Comparison of ENCODE assay signal across 24 mouse cellular contexts in the genomic region with DNA sequence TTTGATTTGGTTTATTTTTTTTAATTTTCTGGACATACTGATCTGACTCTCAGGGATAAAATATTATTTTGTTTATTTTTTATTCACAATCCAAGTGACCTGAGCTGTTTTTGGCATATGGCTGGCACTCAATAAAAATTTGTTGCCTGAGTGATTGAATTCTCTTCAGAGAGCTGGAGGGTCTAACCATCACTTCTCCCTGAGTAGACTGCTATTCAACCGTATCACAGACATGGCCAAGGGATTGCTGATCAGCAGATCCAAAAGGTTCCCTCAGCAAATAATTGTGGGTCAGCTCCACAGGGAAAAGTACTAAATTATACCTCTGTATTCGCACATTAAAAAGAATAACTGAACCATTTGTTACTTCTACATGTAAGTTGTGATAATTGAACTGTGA.
"Had no signal": no experiment of that assay in that cellular context is flagged by ENCODE, and none has a peak within 500 bp of the region (broad histone marks: within the 10 kb centered on the region; RNA-seq: fewer than 3 reads in every experiment).

No protein-coding gene starts in this region.

- DNase-seq: gastrocnemius, adult 2 months; gastrocnemius, postnatal 10 days; gastrocnemius, postnatal 25 days; heart, adult 18-20 months; heart, postnatal 10 days; heart, postnatal 4 days; kidney, adult 18-20 months; kidney, adult 8-10 months; kidney, postnatal 10 days; kidney, postnatal 25 days; kidney, postnatal 4 days; liver; liver, embryonic 13.5 days had no signal

- H3K9me3 ChIP-seq: heart, embryonic 10.5 days; heart, embryonic 12.5 days; hindbrain, embryonic 13.5 days; hindbrain, embryonic 15.5 days; intestine, embryonic 15.5 days; limb, embryonic 10.5 days; limb, embryonic 12.5 days; liver, embryonic 13.5 days had no signal

- H3K4me1 ChIP-seq: heart, embryonic 10.5 days; heart, embryonic 12.5 days; hindbrain, embryonic 13.5 days; hindbrain, embryonic 15.5 days; intestine, embryonic 15.5 days; limb, embryonic 10.5 days; limb, embryonic 12.5 days; liver, embryonic 13.5 days had no signal

- H3K4me3 ChIP-seq: gastrocnemius, adult 2 months; heart, embryonic 10.5 days; heart, embryonic 12.5 days; hindbrain, embryonic 13.5 days; hindbrain, embryonic 15.5 days; intestine, embryonic 15.5 days; layer of hippocampus, adult 2 months; limb, embryonic 10.5 days; limb, embryonic 12.5 days; liver, embryonic 13.5 days had no signal

- ATAC-seq: inflammation-experienced regulatory T-cells, adult 6 months; intestine, embryonic 15.5 days; intestine, postnatal 0 days had no signal

- H3K27me3 ChIP-seq: heart, embryonic 12.5 days; hindbrain, embryonic 13.5 days; hindbrain, embryonic 15.5 days; intestine, embryonic 15.5 days; limb, embryonic 12.5 days; liver, embryonic 13.5 days had no signal

- H3K4me2 ChIP-seq: heart, embryonic 12.5 days; hindbrain, embryonic 13.5 days; hindbrain, embryonic 15.5 days; intestine, embryonic 15.5 days; limb, embryonic 12.5 days; liver, embryonic 11.5 days; liver, embryonic 13.5 days had no signal

- H3K9ac ChIP-seq: heart, embryonic 12.5 days; hindbrain, embryonic 13.5 days; hindbrain, embryonic 15.5 days; intestine, embryonic 15.5 days; limb, embryonic 12.5 days; liver, embryonic 13.5 days had no signal

- H3K27ac ChIP-seq: gastrocnemius, adult 2 months; heart, embryonic 10.5 days; hindbrain, embryonic 13.5 days; hindbrain, embryonic 15.5 days; intestine, embryonic 15.5 days; layer of hippocampus, adult 2 months; limb, embryonic 10.5 days; limb, embryonic 12.5 days; liver, embryonic 13.5 days had no signal

- H3K36me3 ChIP-seq: heart, embryonic 10.5 days; heart, embryonic 12.5 days; hindbrain, embryonic 13.5 days; hindbrain, embryonic 15.5 days; intestine, embryonic 15.5 days; limb, embryonic 10.5 days; limb, embryonic 12.5 days; liver, embryonic 13.5 days had no signal
